Mouse (Mus musculus) C2C12 (cell line): ENCODE data around the gene Gm20388.

Experiments used
- CEBPB ChIP-seq: IDR thresholded peaks from one replicate; pipeline ENCODE4 v1.6.1; 2011; ENCODE audit warnings: low read depth, mild to moderate bottlenecking, control low read depth, moderate library complexity
- CTCF ChIP-seq: IDR thresholded peaks from one replicate; pipeline ENCODE4 v1.5.1; 2011; ENCODE audit not compliant: control insufficient read depth, insufficient read depth, insufficient read length
- FOSL1 ChIP-seq: IDR thresholded peaks from one replicate; pipeline ENCODE4 v1.8.0; 2011; ENCODE audit warnings: mild to moderate bottlenecking, low read length; ENCODE audit not compliant: poor library complexity, insufficient read depth, severe bottlenecking
- MAX ChIP-seq: IDR thresholded peaks from one replicate; pipeline ENCODE4 v1.6.1; 2011; ENCODE audit warnings: mild to moderate bottlenecking, control low read depth
- MYOD1 ChIP-seq: IDR thresholded peaks from one replicate; pipeline ENCODE4 v1.6.1; 2011; ENCODE audit warnings: low read depth; ENCODE audit not compliant: control insufficient read depth, insufficient read length
- MYOG ChIP-seq: IDR thresholded peaks from one replicate; pipeline ENCODE4 v1.6.1; 2011; ENCODE audit not compliant: control insufficient read depth, insufficient read length; ENCODE audit errors: extremely low read depth
- USF1 ChIP-seq: IDR thresholded peaks from one replicate; pipeline ENCODE4 v1.6.1; 2011; ENCODE audit warnings: low read depth, mild to moderate bottlenecking, control low read depth, moderate library complexity

DNA sequence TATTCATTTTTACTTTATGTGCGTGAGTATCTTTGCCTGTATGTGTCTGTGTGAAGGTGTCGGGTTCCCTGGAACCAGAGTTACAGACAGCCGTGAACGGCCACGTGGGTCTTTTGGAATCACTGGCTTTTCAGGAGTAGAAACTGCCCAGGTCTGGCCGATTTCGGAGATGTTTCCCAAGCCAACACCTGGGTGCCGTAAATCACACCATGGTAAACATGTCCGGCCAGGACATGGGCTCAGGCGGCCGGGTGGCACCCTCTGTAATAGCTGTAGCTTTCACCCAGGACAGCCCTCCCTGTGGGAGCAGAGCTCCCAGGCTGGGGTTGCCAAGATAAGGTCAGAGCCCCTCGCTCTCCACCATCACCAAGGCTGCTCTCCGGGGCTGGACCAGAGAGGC is 974.2 kb downstream of the Gm20388 start:
- TF ChIP-seq CTCF = no peak
- no peak for TF ChIP-seq MAX
- no peak for TF ChIP-seq USF1
- TF ChIP-seq FOSL1 = no peak
- no peak for TF ChIP-seq CEBPB
- TF ChIP-seq MYOD1 = no peak
- no peak for TF ChIP-seq MYOG
